Mouse (Mus musculus) heart, postnatal 0 days (tissue): ENCODE data around the gene Gm14295. TPM values are rescaled to one million over a fixed set of nuclear protein-coding genes. Genes with fewer than 3 reads are reported as not detected.
A peak's percentile ranks its signal among the peaks of the same experiment; 100 is the strongest.
"Not testable (repeated sequence)": the region's sequence is repeated elsewhere in the genome, so short reads cannot be mapped to it uniquely, and the experiment has no call there.

Experiments used
- ATAC-seq: fragments of 200-750 bp; cut with Nextera tagmentation; 2 replicates; pipeline ENCODE4 v1.8.0; 2017; ENCODE audit warnings: low read depth, moderate number of reproducible peaks, moderate library complexity; ENCODE audit not compliant: insufficient read depth
- DNase-seq: peaks from one replicate; pipeline ENCODE4 v3.0.0-alpha.2; 2016; ENCODE audit warnings: low spot score
- H3K27ac ChIP-seq: fragments of 300-500 bp; sonication (generic); 2 replicates; pipeline ENCODE4 v1.5.1; 2014; ENCODE audit warnings: low read depth, mild to moderate bottlenecking
- H3K27me3 ChIP-seq: fragments of 300-500 bp; sonication (generic); 2 replicates; pipeline ENCODE4 v1.6.1; 2014; ENCODE audit warnings: low read length, mixed read lengths; ENCODE audit not compliant: control insufficient read depth, insufficient read depth
- H3K36me3 ChIP-seq: fragments of 300-500 bp; sonication (generic); replicated peaks from 2 replicates; pipeline ENCODE4 v1.6.1; 2014; ENCODE audit warnings: low read length, mixed read lengths; ENCODE audit not compliant: control insufficient read depth, insufficient read depth
- H3K4me1 ChIP-seq: fragments of 300-500 bp; sonication (generic); 2 replicates; pipeline ENCODE4 v1.6.1; 2014; ENCODE audit warnings: antibody characterized with exemption; ENCODE audit not compliant: control insufficient read depth, insufficient read depth
- H3K4me2 ChIP-seq: fragments of 300-500 bp; sonication (generic); 2 replicates; pipeline ENCODE4 v1.6.1; 2014; ENCODE audit warnings: low read depth, mild to moderate bottlenecking, low read length, moderate library complexity
- H3K4me3 ChIP-seq: fragments of 300-500 bp; sonication (generic); 2 replicates; pipeline ENCODE4 v1.5.1; 2014; ENCODE audit warnings: low read depth, low read length
- H3K9ac ChIP-seq: fragments of 300-500 bp; sonication (generic); replicated peaks from 2 replicates; pipeline ENCODE4 v1.6.1; 2014; ENCODE audit warnings: low read depth, low read length, mixed read lengths
- H3K9me3 ChIP-seq: fragments of 300-500 bp; sonication (generic); replicated peaks from 2 replicates; pipeline ENCODE4 v1.6.1; 2016; ENCODE audit warnings: low read length; ENCODE audit not compliant: control insufficient read depth
- WGBS: fragments of 180-500 bp; shearing (Covaris S2); extraction: QIAGEN DNeasy Blood & Tissue Kit; methylation state at CpG from one replicate; pipeline ENCODE4 v1.1.7; 2014; 5-methylcytosine and 5-hydroxymethylcytosine counted together
- polyA plus RNA-seq: library from polyadenylated mRNA; unstranded; fragments of >200 nt; fragmentation: Nextera tagmentation; extraction: Ambion mirVana; gene quantifications from 2 replicates; pipeline ENCODE4 v1.2.1, GENCODE M21; 2015
- total RNA-seq: library from RNA; depleted of rRNA; stranded (reverse); fragments of >200 nt; gene quantifications from 2 replicates; pipeline ENCODE4 v1.2.3, GENCODE M21; 2014; ENCODE audit warnings: low replicate concordance; rRNA removed

Gene Gm14295
- total RNA-seq: 7.0 and 10.2 TPM in 2 replicates
- 13.5 and 18.4 TPM in 2 replicates for polyA plus RNA-seq

- not testable (repeated sequence) for H3K36me3 ChIP-seq, ATAC-seq, H3K4me1 ChIP-seq, H3K9ac ChIP-seq, H3K9me3 ChIP-seq, DNase-seq, H3K27me3 ChIP-seq, H3K27ac ChIP-seq
- H3K4me3 ChIP-seq: peak within 1 kb of the TSS; percentile 41
- H3K4me2 ChIP-seq: peak within 1 kb of the TSS; percentile 51
- no CpG with 5 or more reads among the region's 6 CpGs for WGBS
These were observed at the start of gene Gm14295 for GRCm38 (mm10) chr2:176798312-176798711. TSS of gene Gm14295 (plus strand) at chr2:176798612.

GRCm38 (mm10) chr2:176798785-176799184 lies 373 bp downstream of the Gm14295 start:
- DNase-seq: peak; percentile 2

GRCm38 (mm10) chr2:176830840-176831239 lies 32.4 kb downstream of the Gm14295 start, which contains the start of gene Gm14408:
TSS of gene Gm14408 (plus strand) at chr2:176831140.
- H3K27ac ChIP-seq, H3K27me3 ChIP-seq, H3K9me3 ChIP-seq, H3K4me1 ChIP-seq, H3K4me2 ChIP-seq, H3K9ac ChIP-seq, ATAC-seq, DNase-seq, H3K36me3 ChIP-seq, H3K4me3 ChIP-seq: not testable (repeated sequence)
- WGBS: 74% methylated on average over 1 of the region's 3 CpGs

More at GRCm38 (mm10) chr2:176798785-176799184, 373 bp downstream of the Gm14295 start:
- peak overlapping the region; percentile 51 for H3K4me2 ChIP-seq
- ATAC-seq, H3K36me3 ChIP-seq, H3K27ac ChIP-seq, H3K9ac ChIP-seq, H3K27me3 ChIP-seq, H3K9me3 ChIP-seq, H3K4me1 ChIP-seq: not testable (repeated sequence)
- peak overlapping the region; percentile 41 for H3K4me3 ChIP-seq
- WGBS: 9% methylated on average over 14 of the region's 15 CpGs

Other genes starting within 250 kb of the Gm14295 start
- gene Gm14308, start 162.3 kb upstream of the Gm14295 start, total RNA-seq: 33.2 TPM in 1 of 2 replicates, not detected in the other
- 1.7 and 13.8 TPM in 2 replicates for gene Gm14308, start 162.3 kb upstream of the Gm14295 start, polyA plus RNA-seq
- gene Zfp973, start 128.1 kb upstream of the Gm14295 start, total RNA-seq: 6.1 and 11.8 TPM in 2 replicates
- 6.1 and 7.2 TPM in 2 replicates for gene Zfp973, start 128.1 kb upstream of the Gm14295 start, polyA plus RNA-seq
- gene Gm14305, start 90.3 kb upstream of the Gm14295 start, total RNA-seq: 17.0 and 21.6 TPM in 2 replicates
- 20.0 and 21.7 TPM in 2 replicates for gene Gm14305, start 90.3 kb upstream of the Gm14295 start, polyA plus RNA-seq
- not detected in 2 replicates for gene Gm14408, start 32.5 kb downstream of the Gm14295 start, total RNA-seq
- not detected in 2 replicates for gene Gm14408, start 32.5 kb downstream of the Gm14295 start, polyA plus RNA-seq
- gene Gm14296, start 129.2 kb downstream of the Gm14295 start, total RNA-seq: 4.1 and 7.3 TPM in 2 replicates
- 3.4 and 5.7 TPM in 2 replicates for gene Gm14296, start 129.2 kb downstream of the Gm14295 start, polyA plus RNA-seq
- 0.62 and 4.4 TPM in 2 replicates for gene Gm14419, start 202.3 kb downstream of the Gm14295 start, total RNA-seq
- 6.6 and 9.6 TPM in 2 replicates for gene Gm14419, start 202.3 kb downstream of the Gm14295 start, polyA plus RNA-seq